Mouse (Mus musculus) hindbrain, embryonic 16.5 days (tissue): ENCODE results near the gene Mphosph9. TPM values are rescaled to one million over a fixed set of nuclear protein-coding genes. Genes with fewer than 3 reads are reported as not detected.

ENCODE experiments used
- ATAC-seq: fragments of 200-750 bp; cut with Nextera tagmentation; 2 replicates; pipeline ENCODE4 v1.8.0; 2017; ENCODE audit warnings: moderate TSS enrichment, moderate library complexity
- H3K27ac ChIP-seq: fragments of 300-500 bp; sonication (generic); 2 replicates; pipeline ENCODE4 v1.5.1; 2014; ENCODE audit warnings: low read depth, mild to moderate bottlenecking, control low read depth, low read length, moderate library complexity
- H3K27me3 ChIP-seq: fragments of 300-500 bp; sonication (generic); replicated peaks from 2 replicates; pipeline ENCODE4 v1.6.1; 2014; ENCODE audit warnings: low read length; ENCODE audit not compliant: control insufficient read depth, insufficient read depth
- H3K36me3 ChIP-seq: fragments of 300-500 bp; sonication (generic); 2 replicates; pipeline ENCODE4 v1.6.1; 2014; ENCODE audit warnings: mild to moderate bottlenecking, low read length, moderate library complexity, mixed read lengths; ENCODE audit not compliant: control insufficient read depth, insufficient read depth
- H3K4me1 ChIP-seq: fragments of 300-500 bp; sonication (generic); 2 replicates; pipeline ENCODE4 v1.6.1; 2014; ENCODE audit warnings: low read depth, low read length; ENCODE audit not compliant: control insufficient read depth, insufficient read depth
- H3K4me2 ChIP-seq: fragments of 300-500 bp; sonication (generic); 2 replicates; pipeline ENCODE4 v1.6.1; 2014; ENCODE audit warnings: mild to moderate bottlenecking, low read length, control low read depth, moderate library complexity
- H3K4me3 ChIP-seq: fragments of 300-500 bp; sonication (generic); 2 replicates; pipeline ENCODE4 v1.5.1; 2014; ENCODE audit warnings: mild to moderate bottlenecking, low read length, control low read depth, moderate library complexity
- H3K9ac ChIP-seq: fragments of 300-500 bp; sonication (generic); 2 replicates; pipeline ENCODE4 v1.6.1; 2014; ENCODE audit warnings: low read depth, mild to moderate bottlenecking, control low read depth, low read length, moderate library complexity
- H3K9me3 ChIP-seq: fragments of 300-500 bp; sonication (generic); 2 replicates; pipeline ENCODE4 v1.6.1; 2014; ENCODE audit warnings: mild to moderate bottlenecking, low read length, moderate library complexity; ENCODE audit not compliant: control insufficient read depth
- WGBS: fragments of 180-500 bp; shearing (Covaris S2); extraction: QIAGEN DNeasy Blood & Tissue Kit; methylation state at CpG from one replicate; pipeline ENCODE4 v1.1.7; 2014; 5-methylcytosine and 5-hydroxymethylcytosine counted together
- polyA plus RNA-seq: library from polyadenylated mRNA; unstranded; fragments of >200 nt; fragmentation: Nextera tagmentation; extraction: Ambion mirVana; gene quantifications from 2 replicates; pipeline ENCODE4 v1.2.1, GENCODE M21; 2015

Gene Mphosph9
- polyA plus RNA-seq, 1 experiment from 2014 or later = 9.9 TPM

DNA sequence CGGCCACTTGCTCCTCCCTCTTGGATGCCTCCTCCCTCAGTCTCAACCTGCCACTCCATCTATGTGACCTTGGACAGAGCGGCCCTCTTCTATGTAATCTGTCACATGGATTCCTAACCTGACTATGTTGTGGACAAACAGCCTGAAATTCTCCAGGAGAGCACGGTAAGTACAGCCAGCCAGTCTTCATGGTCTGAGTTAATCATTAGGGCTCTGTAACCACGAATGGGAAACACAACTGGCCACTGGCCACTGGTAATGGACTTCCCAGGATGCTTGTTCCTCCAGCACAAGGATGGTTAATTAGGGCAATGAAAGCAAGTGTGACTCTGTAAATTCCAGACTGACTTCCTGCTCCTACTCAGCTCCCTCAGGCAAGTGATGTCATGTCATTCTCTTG, 91.6 kb downstream of the Mphosph9 start:
- no peak for ATAC-seq
- WGBS = 85% methylated on average over 4 of the region's 4 CpGs
- H3K4me1 ChIP-seq = peaks cover 14% of the 10 kb centered on the region

DNA sequence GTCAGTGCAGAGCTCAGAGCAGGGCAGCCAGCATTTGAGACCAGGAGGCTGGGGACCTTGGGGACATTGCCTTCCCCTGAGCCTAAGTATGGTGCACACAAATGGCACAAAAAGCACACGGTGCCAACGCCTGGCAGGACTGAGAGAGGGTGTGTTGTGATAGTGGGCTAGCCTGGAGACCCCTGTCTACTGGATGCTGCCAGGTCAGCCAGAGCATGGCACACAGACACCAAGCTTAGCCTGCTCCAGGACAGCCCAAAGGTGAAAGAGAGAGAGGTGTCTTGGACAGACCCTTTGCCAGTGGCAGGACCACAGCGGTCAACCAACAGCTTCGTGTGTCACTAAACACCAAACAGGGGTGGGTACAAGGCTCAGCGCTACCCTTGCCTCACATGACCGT, 93.0 kb downstream of the Mphosph9 start:
- no peaks in the 10 kb centered on the region for H3K36me3 ChIP-seq
- H3K4me1 ChIP-seq = peaks cover 10% of the 10 kb centered on the region

More for the DNA sequence above, 91.6 kb downstream of the Mphosph9 start:
- no peaks in the 10 kb centered on the region for H3K36me3 ChIP-seq
- no peak overlapping the region for H3K9ac ChIP-seq
- H3K9me3 ChIP-seq = no peaks in the 10 kb centered on the region
- no peak overlapping the region for H3K4me2 ChIP-seq
- no peak overlapping the region for H3K4me3 ChIP-seq
- no peaks in the 10 kb centered on the region for H3K27me3 ChIP-seq
- no peak overlapping the region for H3K27ac ChIP-seq

DNA sequence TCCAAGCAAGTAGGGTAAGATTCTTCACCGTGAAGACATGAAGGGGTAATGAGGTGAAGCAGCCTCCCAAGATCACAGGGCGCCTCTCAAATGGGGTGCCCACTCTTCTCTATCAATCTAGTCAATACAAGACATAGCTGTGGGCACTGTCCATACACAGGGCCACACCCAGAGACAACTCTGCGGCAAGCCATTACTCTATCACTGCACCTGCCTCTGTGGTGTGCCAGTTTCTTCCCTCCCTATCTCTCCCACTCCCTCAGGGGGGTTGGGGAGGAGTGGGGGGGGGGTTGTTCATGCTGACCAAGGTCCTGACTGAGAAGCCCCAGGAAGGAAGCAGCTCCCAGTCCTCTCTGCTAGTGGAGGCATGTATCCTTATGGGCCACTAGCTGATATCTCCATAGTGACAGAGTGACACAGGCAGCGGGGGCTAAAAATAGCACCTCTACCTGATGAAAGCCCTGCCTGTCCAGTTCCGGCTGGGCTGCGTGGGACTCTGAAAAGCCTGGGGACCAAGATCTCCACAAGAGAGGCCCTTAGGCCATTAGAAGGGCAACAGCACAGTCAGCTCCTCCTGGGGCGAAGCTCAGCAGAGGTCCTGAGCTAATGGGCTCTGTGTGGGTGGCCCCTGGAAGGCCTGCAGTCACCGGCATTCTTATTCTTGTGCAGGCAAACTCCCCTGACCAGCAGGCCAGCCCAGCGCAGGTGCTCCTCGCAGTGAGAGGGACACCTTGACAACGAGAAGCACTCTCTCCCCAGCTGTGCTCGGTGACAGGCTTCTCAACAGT, 93.7 kb downstream of the Mphosph9 start:
- no peak overlapping the region for H3K4me2 ChIP-seq
- H3K36me3 ChIP-seq = no peaks in the 10 kb centered on the region
- H3K9ac ChIP-seq = no peak overlapping the region
- WGBS = 65% methylated on average over 12 of the region's 12 CpGs
- no peaks in the 10 kb centered on the region for H3K9me3 ChIP-seq
- no peak for ATAC-seq
- H3K27me3 ChIP-seq = no peaks in the 10 kb centered on the region
- H3K27ac ChIP-seq = no peak overlapping the region
- H3K4me3 ChIP-seq = no peak overlapping the region
- peaks cover 10% of the 10 kb centered on the region for H3K4me1 ChIP-seq

More for the DNA sequence above, 93.0 kb downstream of the Mphosph9 start:
- Histone ChIP-seq H3K27ac (no peak overlapping the region), H3K9ac (no peak overlapping the region), H3K4me2 (no peak overlapping the region), H3K4me3 (no peak overlapping the region), H3K27me3 (no peaks in the 10 kb centered on the region), H3K9me3 (no peaks in the 10 kb centered on the region)
- 95% methylated on average over 6 of the region's 6 CpGs for WGBS
- ATAC-seq = no peak

DNA sequence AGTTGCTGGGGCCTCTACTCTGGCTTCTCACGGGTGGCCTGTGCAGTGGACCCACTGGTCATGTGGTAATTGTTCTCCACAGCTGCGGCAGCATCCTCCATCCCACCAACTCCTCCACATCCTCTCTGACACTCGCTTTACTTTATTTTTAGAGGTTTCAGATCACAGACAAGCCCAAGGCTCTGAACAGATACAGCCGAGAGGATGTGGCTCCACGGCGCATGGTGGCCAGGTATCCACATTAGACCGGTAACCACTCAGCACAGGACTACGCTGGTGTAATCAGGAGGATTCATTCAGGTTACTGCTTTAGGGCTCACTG, 94.7 kb downstream of the Mphosph9 start:
- H3K27me3 ChIP-seq = no peaks in the 10 kb centered on the region
- no peaks in the 10 kb centered on the region for H3K9me3 ChIP-seq
- H3K4me2 ChIP-seq = no peak overlapping the region
- 88% methylated on average over 8 of the region's 8 CpGs for whole genome bisulfite sequencing
- H3K36me3 ChIP-seq = no peaks in the 10 kb centered on the region
- no peak overlapping the region for H3K27ac ChIP-seq
- no peak for ATAC-seq
- H3K9ac ChIP-seq = no peak overlapping the region
- peaks cover 10% of the 10 kb centered on the region for H3K4me1 ChIP-seq
- H3K4me3 ChIP-seq = no peak overlapping the region

DNA sequence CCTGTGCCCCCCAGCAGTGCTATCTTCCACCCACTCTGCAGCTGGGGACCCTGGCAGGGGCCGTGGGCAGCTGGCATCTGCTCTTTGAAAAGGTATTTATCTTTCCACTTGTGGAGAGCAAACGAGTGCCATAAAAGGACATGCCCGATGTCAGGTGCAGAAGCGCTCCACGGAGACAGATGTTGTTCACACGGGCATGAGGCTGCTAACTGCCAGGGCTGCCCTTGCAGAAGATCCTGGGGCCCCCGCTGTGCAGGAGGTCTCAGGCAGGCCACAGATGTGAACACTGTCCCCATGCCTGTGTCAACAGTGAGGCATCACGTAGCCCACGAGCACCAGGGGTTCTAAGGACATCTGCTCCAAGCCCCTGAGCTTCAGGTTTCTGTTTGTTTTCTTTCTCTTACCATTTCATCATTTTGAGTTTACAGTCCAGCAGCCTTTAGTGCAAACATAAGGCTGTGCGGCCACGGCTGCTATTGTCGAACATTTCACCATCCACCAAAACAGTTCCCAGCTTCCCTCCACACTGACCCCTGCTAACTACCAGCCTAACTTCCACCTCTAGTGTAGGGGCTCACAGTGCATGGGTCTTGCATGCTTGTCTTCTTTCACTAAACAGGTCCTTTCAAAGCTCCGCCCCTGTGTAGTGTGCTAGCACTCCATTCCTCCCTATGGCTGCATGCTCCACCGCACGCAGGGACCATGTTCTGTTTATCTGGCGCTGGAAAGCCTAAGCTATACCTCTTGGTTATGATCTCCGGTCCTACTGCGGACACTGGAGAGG, 95.2 kb downstream of the Mphosph9 start:
- H3K9ac ChIP-seq = no peak overlapping the region

DNA sequence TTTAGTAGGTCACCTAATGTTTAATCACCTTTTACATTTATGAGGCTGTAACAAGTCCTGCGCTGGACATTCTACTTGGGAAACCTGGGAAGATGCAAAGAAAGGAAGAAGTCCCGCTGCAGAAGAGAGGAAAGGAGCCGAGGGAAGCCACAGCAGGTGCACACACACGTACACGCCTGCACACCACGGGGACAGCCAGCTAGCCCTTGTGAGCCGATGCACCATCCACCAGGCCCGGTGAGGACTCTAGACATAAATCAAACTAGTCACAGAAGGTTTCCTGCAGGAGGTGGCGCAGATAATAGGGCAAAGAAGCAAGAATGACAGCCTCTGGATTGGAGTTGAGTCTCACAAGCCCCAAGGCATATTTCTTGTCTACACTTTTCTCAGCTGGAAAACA, 97.3 kb downstream of the Mphosph9 start:
- Histone ChIP-seq H3K4me1 (peaks cover 12% of the 10 kb centered on the region), H3K27me3 (no peaks in the 10 kb centered on the region), H3K4me2 (no peak overlapping the region), H3K9me3 (no peaks in the 10 kb centered on the region), H3K36me3 (no peaks in the 10 kb centered on the region), H3K4me3 (no peak overlapping the region), H3K27ac (no peak overlapping the region), H3K9ac (no peak overlapping the region)
- 64% methylated on average over 9 of the region's 9 CpGs for WGBS
- no peak for ATAC-seq

More for the DNA sequence above, 95.2 kb downstream of the Mphosph9 start:
- Histone ChIP-seq H3K9me3 (no peaks in the 10 kb centered on the region), H3K4me1 (peaks cover 10% of the 10 kb centered on the region), H3K4me3 (no peak overlapping the region), H3K27ac (no peak overlapping the region), H3K27me3 (no peaks in the 10 kb centered on the region), H3K4me2 (no peak overlapping the region), H3K36me3 (no peaks in the 10 kb centered on the region)
- WGBS = 66% methylated on average over 18 of the region's 18 CpGs
- ATAC-seq = 0 out of 2 replicates have a peak, but pooled peaks have one; percentile 12

DNA sequence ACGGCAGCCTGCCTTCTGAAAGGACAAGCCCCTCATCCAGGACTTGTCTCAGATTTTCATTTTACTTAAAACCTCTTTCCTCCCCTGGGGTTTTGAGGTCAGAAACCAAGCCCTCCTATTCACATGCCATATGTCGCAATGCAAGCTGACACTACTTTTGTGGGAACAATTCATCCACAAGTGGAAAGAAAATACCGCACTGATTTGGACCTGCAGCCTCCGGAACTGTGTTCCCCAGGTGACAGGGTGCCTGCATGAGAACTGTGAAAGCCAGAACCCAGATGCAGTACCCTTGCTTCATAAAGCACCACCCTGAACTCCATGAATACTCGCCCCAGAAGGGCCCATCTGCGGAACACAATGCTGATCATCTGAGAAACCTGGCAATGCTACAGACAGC, 100.6 kb downstream of the Mphosph9 start:
- H3K9ac ChIP-seq = peak overlapping the region; percentile 17; the same call in 1 of the 2 replicates
- H3K36me3 ChIP-seq = no peaks in the 10 kb centered on the region
- H3K9me3 ChIP-seq = no peaks in the 10 kb centered on the region
- ATAC-seq = no peak
- H3K27ac ChIP-seq = no peak overlapping the region
- H3K4me3 ChIP-seq = no peak overlapping the region
- WGBS = 48% methylated on average over 6 of the region's 6 CpGs
- no peaks in the 10 kb centered on the region for H3K27me3 ChIP-seq
- H3K4me1 ChIP-seq = peaks cover 8% of the 10 kb centered on the region
- no peak overlapping the region for H3K4me2 ChIP-seq

DNA sequence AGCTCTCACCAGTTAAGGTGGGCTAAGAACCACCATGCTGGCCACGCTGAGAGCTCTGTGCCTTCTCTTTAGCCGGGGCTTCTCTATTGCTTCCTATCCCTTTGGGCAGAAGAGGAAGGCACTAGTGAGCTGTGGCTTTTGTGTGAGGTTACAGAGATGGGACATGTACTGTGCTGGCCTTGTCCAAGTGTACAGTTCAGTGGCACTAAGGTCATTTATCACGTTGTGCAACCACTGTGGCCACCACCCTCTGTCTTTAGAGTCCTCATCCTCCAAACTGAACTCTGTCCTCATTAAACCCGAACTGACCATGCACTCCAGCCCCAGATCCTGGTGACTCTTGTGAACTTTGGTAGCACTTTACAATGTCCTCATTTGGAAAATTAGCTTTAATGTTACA, 101.3 kb downstream of the Mphosph9 start:
- Histone ChIP-seq H3K4me3 (no peak overlapping the region), H3K4me1 (peaks cover 10% of the 10 kb centered on the region), H3K27ac (no peak overlapping the region), H3K9me3 (no peaks in the 10 kb centered on the region), H3K36me3 (no peaks in the 10 kb centered on the region), H3K4me2 (no peak overlapping the region), H3K27me3 (no peaks in the 10 kb centered on the region), H3K9ac (no peak overlapping the region)
- ATAC-seq = no peak
- 94% methylated on average over 4 of the region's 4 CpGs for WGBS

DNA sequence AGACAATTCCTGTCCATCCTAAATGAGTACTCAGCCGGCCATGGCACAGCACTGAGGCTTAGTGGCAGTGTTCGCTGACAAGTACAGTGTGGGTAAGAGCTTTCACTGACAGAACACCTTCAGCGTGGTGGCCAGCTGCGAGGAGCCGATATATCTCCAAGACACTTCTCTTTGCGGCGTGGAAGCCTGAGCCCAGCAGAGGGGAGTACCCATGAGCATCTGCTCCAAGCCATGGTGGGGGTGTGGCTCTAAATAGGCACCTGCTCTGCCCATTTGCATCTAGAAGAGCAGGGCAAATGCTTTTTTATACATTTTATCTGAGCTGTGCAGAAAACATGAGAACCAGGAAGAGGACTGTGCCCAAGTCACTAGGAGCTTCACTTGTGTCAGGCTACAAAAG, 101.9 kb downstream of the Mphosph9 start:
- Histone ChIP-seq H3K9me3 (no peaks in the 10 kb centered on the region), H3K4me1 (peaks cover 11% of the 10 kb centered on the region), H3K27me3 (no peaks in the 10 kb centered on the region), H3K4me2 (no peak overlapping the region), H3K4me3 (no peak overlapping the region), H3K27ac (no peak overlapping the region), H3K36me3 (no peaks in the 10 kb centered on the region), H3K9ac (no peak overlapping the region)
- WGBS = 81% methylated on average over 7 of the region's 7 CpGs
- no peak for ATAC-seq
